Mouse (Mus musculus): ENCODE data around the gene Cdca4. TPM values are rescaled to one million over a fixed set of nuclear protein-coding genes. Genes with fewer than 3 reads are reported as not detected.

Gene Cdca4
- polyA plus RNA-seq, 1 experiment: 21.5 TPM

- H3K27me3 ChIP-seq (ENCODE audit: control insufficient read depth, insufficient read depth, insufficient read length): no peaks in the 10 kb centered on the region
- TF ChIP-seq E2F4 (IDR thresholded peaks at IDR 0.05; ENCODE audit: insufficient read depth) (no peak), TCF12 (IDR thresholded peaks at IDR 0.05; ENCODE audit: insufficient read depth, poor library complexity, severe bottlenecking) (no peak), MYOG (IDR thresholded peaks at IDR 0.05; ENCODE audit: control insufficient read depth in 1 of 3, insufficient read depth in 1 of 3, insufficient read length in 2 of 3, low read depth in 2 of 3) (no peak), SRF (IDR thresholded peaks at IDR 0.05; ENCODE audit: control insufficient read depth, insufficient read length, low read depth) (no peak), REST (IDR thresholded peaks at IDR 0.05; ENCODE audit: insufficient read depth, insufficient read length) (no peak), MYOD1 (IDR thresholded peaks at IDR 0.05; ENCODE audit: control insufficient read depth in 1 of 3, insufficient read length in 2 of 3, low read depth in 2 of 3) (no peak), POLR2AphosphoS2 (IDR thresholded peaks at IDR 0.05; ENCODE audit: insufficient read length, low read depth) (no peak), MAX (IDR thresholded peaks at IDR 0.05; ENCODE audit: low read depth) (no peak)
Observed at GRCm38 (mm10) chr12:112804046-112804445, 25.2 kb downstream of the Cdca4 start.

GRCm38 (mm10) chr12:112802917-112803316, 26.3 kb downstream of the Cdca4 start:
- peak overlapping the region; percentile 31 for H3K4me3 ChIP-seq
- no peak overlapping the region for H3K4me2 ChIP-seq (ENCODE audit: low read depth)
- no peak for TF ChIP-seq USF1 (IDR thresholded peaks at IDR 0.05; ENCODE audit: low read depth)
- no peak for TF ChIP-seq POLR2AphosphoS2 (IDR thresholded peaks at IDR 0.05; ENCODE audit: insufficient read length, low read depth)
- TF ChIP-seq MYOG (IDR thresholded peaks at IDR 0.05; ENCODE audit: control insufficient read depth in 1 of 3, insufficient read depth in 1 of 3, insufficient read length in 2 of 3, low read depth in 2 of 3): no peak
- TF ChIP-seq SRF (IDR thresholded peaks at IDR 0.05; ENCODE audit: control insufficient read depth, insufficient read length, low read depth): no peak
- TF ChIP-seq E2F4 (IDR thresholded peaks at IDR 0.05; ENCODE audit: insufficient read depth): no peak
- no peak for TF ChIP-seq CEBPB (IDR thresholded peaks at IDR 0.05; ENCODE audit: insufficient read depth, poor library complexity, severe bottlenecking)
- TF ChIP-seq TCF12 (IDR thresholded peaks at IDR 0.05; ENCODE audit: insufficient read depth, poor library complexity, severe bottlenecking): no peak
- H3ac ChIP-seq (ENCODE audit: control insufficient read depth, insufficient read length): no peak overlapping the region
- peaks cover 6% of the 10 kb centered on the region for H3K79me2 ChIP-seq (ENCODE audit: control insufficient read depth, insufficient read depth)
- no peaks in the 10 kb centered on the region for H3K27me3 ChIP-seq (ENCODE audit: control insufficient read depth, insufficient read depth, insufficient read length)
- H3K36me3 ChIP-seq (ENCODE audit: control insufficient read depth, insufficient read depth): no peaks in the 10 kb centered on the region

More at GRCm38 (mm10) chr12:112804046-112804445, 25.2 kb downstream of the Cdca4 start:
- H3K4me3 ChIP-seq: no peak overlapping the region
- H3ac ChIP-seq (ENCODE audit: control insufficient read depth, insufficient read length): no peak overlapping the region
- H3K4me2 ChIP-seq (ENCODE audit: low read depth): no peak overlapping the region
- no peaks in the 10 kb centered on the region for H3K36me3 ChIP-seq (ENCODE audit: control insufficient read depth, insufficient read depth)
- peaks cover 6% of the 10 kb centered on the region for H3K79me2 ChIP-seq (ENCODE audit: control insufficient read depth, insufficient read depth)

DNA sequence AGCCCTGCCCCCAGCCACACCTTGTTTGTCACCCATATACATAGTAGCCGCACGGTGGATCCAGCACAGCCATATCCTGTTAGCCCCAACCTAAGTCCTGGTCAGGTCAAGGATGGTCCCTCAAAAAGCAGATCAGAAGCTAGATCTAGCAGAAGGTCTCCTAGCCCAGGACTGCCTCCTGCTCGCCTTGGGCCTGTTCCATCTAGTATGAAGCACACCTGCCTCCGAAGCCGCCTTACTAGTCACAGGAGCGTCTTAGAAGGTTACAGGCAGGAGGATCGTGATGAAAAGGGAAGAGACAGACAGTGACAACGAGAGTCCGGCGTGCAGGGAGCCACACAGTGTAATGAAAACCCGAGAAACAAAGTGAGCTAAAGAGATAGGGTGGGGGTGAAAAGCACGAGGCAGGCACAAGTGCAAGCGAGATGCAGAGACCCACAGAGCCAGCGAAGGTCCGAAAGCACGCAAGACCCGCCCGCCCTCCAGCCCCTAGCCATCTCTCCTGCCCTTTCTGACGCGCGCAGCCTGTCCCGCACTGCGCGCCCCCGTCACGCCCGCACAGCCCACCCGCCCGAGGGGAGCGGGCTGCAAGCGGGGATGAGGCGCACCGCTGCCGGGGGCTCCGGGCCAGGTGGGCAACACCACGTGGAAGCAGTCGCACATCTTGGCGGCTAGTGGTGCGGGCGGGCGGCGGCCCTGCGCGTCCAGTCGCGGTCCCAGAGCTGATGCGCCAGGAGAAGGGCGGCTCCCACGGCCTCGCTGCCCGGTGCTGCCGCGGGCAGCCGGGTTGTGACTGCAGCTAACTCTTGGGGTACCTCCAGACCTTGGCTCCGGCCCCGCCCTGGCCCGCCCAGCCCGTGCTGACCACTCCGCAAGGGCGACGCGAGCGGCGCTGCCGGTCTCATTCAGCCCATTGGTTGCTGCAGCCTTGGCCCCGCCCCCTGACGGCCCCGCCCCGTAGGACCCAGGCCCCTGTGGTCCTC, 27.1 kb downstream of the Cdca4 start, which contains the start of gene Ahnak2:
Gene Ahnak2, minus strand, starts transcription at position 794 of the 983 bp plus-strand sequence.
- H3K27me3 ChIP-seq (ENCODE audit: control insufficient read depth, insufficient read depth, insufficient read length): no peaks in the 10 kb centered on the region
- peak within 1 kb of the TSS; percentile 1 for H3ac ChIP-seq (ENCODE audit: control insufficient read depth, insufficient read length)
- peak within 1 kb of the TSS; percentile 94 for H3K4me2 ChIP-seq (ENCODE audit: low read depth)
- peaks cover 6% of the 10 kb centered on the region for H3K79me2 ChIP-seq (ENCODE audit: control insufficient read depth, insufficient read depth)
- TF ChIP-seq POLR2A (IDR thresholded peaks at IDR 0.05; ENCODE audit: insufficient read length, low read depth) (peak; percentile 98), POLR2AphosphoS2 (IDR thresholded peaks at IDR 0.05; ENCODE audit: insufficient read length, low read depth) (peak; percentile 91), MYOD1 (IDR thresholded peaks at IDR 0.05; ENCODE audit: control insufficient read depth in 1 of 3, insufficient read length in 2 of 3, low read depth in 2 of 3) (peak in 1 of 3 experiments; percentile 25), E2F4 (IDR thresholded peaks at IDR 0.05; ENCODE audit: insufficient read depth) (no peak), REST (IDR thresholded peaks at IDR 0.05; ENCODE audit: insufficient read depth, insufficient read length) (no peak)
- H3K36me3 ChIP-seq (ENCODE audit: control insufficient read depth, insufficient read depth): no peaks in the 10 kb centered on the region
- H3K4me3 ChIP-seq: peak within 1 kb of the TSS; percentile 31

- Histone ChIP-seq H3ac (ENCODE audit: control insufficient read depth, insufficient read length) (no peak overlapping the region), H3K4me3 (peak overlapping the region; percentile 31), H3K79me2 (ENCODE audit: control insufficient read depth, insufficient read depth) (peaks cover 6% of the 10 kb centered on the region), H3K36me3 (ENCODE audit: control insufficient read depth, insufficient read depth) (no peaks in the 10 kb centered on the region), H3K4me2 (ENCODE audit: low read depth) (peak overlapping the region; percentile 44), H3K27me3 (ENCODE audit: control insufficient read depth, insufficient read depth, insufficient read length) (no peaks in the 10 kb centered on the region)
- TF ChIP-seq E2F4 (IDR thresholded peaks at IDR 0.05; ENCODE audit: insufficient read depth) (no peak), POLR2A (IDR thresholded peaks at IDR 0.05; ENCODE audit: insufficient read length, low read depth) (no peak), SRF (IDR thresholded peaks at IDR 0.05; ENCODE audit: control insufficient read depth, insufficient read length, low read depth) (no peak), TCF12 (IDR thresholded peaks at IDR 0.05; ENCODE audit: insufficient read depth, poor library complexity, severe bottlenecking) (no peak), MYOG (IDR thresholded peaks at IDR 0.05; ENCODE audit: control insufficient read depth in 1 of 3, insufficient read depth in 1 of 3, insufficient read length in 2 of 3, low read depth in 2 of 3) (no peak), CEBPB (IDR thresholded peaks at IDR 0.05; ENCODE audit: insufficient read depth, poor library complexity, severe bottlenecking) (no peak), MYOD1 (IDR thresholded peaks at IDR 0.05; ENCODE audit: control insufficient read depth in 1 of 3, insufficient read length in 2 of 3, low read depth in 2 of 3) (no peak), REST (IDR thresholded peaks at IDR 0.05; ENCODE audit: insufficient read depth, insufficient read length) (no peak), TCF3 (IDR thresholded peaks at IDR 0.05; ENCODE audit: insufficient read length, low read depth) (no peak)
Observed at GRCm38 (mm10) chr12:112800476-112800875, 28.7 kb downstream of the Cdca4 start.

All from myocyte (in vitro differentiated cells).